Mouse (Mus musculus): Measurements from ENCODE around the gene Adam26a. TPM values are rescaled to one million over a fixed set of nuclear protein-coding genes. Genes with fewer than 3 reads are reported as not detected.

Adam26a gene
- polyA plus RNA-seq (2012; rRNA removed) = not detected in 2 replicates

GRCm38 (mm10) chr8:43576607-43577006 lies at the start of gene Adam26a:
Adam26a (minus strand) TSS chr8:43576707.

GRCm38 (mm10) chr8:43528006-43528405 lies 48.5 kb downstream of the Adam26a start, which contains the start of gene Adam26b:
Adam26b (minus strand) TSS chr8:43528106.

Other genes with a start within 250 kb of the Adam26a start
- gene Adam26b, start 48.6 kb downstream of the Adam26a start, polyA plus RNA-seq (2012; rRNA removed) = not detected in 2 replicates
- not detected in 2 replicates for gene Gm5346, start 50.6 kb upstream of the Adam26a start, polyA plus RNA-seq (2012; rRNA removed)
- 0.03 TPM in 1 of 2 replicates, not detected in the other for gene Adam34, start 133.3 kb upstream of the Adam26a start, polyA plus RNA-seq (2012; rRNA removed)

Data from central nervous system, embryonic 14 days (tissue).